Mouse (Mus musculus): ENCODE results near the gene Brd9. TPM values are rescaled to one million over a fixed set of nuclear protein-coding genes. Genes with fewer than 3 reads are reported as not detected.

The Brd9 gene
- total and polyA plus RNA-seq, 2 experiments from 2014 or later = 84.1 to 90.5 TPM

DNA sequence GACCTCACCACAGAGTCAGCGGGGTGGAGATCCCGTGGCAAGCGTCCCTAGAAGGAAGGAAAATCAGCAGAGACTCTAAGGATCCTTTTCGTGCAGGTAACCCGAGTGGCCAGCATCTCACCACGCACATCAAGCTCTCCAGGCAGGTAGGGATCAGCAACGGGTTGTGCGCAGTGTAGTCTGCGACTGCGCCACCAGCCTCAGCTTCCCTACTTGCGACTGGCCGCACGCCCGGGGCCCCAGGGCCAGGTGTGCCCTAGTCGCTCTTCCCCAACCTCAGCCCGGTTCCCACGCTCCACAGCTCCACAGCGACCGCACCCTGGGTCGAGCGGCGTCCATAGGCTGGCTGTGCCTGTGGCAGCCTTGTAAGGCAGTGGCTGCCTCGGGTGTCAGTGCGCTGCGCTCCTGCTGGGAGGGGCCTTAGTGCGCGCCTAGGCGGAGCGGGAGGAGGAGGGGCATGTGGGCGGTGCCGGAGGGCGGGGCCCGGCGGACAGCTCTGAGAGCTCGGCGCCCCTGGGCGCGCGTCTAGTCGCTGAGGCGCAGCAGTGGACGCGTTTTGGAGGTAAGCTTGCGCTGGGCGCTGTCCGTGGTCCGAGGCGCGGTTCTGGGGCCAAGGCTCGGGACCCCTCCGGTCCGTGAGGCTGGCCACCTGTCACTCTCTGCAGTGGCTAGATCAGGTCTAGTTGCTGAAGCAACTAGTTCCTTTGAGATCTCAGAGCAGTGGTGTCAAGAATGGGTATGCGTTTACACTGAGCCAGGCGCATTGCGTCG is 71.5 kb downstream of the Brd9 start, which contains the start of gene Tppp:
Gene Tppp, plus strand, starts transcription at position 460 of the 771 bp plus-strand sequence.
- Histone ChIP-seq H3K9ac (replicated peaks; ENCODE audit: low read length, poor library complexity, severe bottlenecking) (peak within 1 kb of the TSS; percentile 83), H3K4me2 (ENCODE audit: low read depth, low read length, poor library complexity, severe bottlenecking) (peak within 1 kb of the TSS; percentile 73), H3K4me3 (ENCODE audit: low read depth, low read length) (peak within 1 kb of the TSS; percentile 67), H3K9me3 (ENCODE audit: low read length) (no peaks in the 10 kb centered on the region), H3K27me3 (ENCODE audit: insufficient read depth, low read length) (no peaks in the 10 kb centered on the region), H3K36me3 (ENCODE audit: insufficient read depth, low read length) (no peaks in the 10 kb centered on the region), H3K27ac (ENCODE audit: low read depth, low read length) (peak within 1 kb of the TSS; percentile 89), H3K4me1 (ENCODE audit: insufficient read depth, low read length) (peaks cover 9% of the 10 kb centered on the region; the same call in 1 of the 2 replicates)
- no peak; the same call in 1 of the 2 replicates for TF ChIP-seq CTCF (IDR thresholded peaks at IDR 0.05)
- DNase-seq (ENCODE audit: low spot score) = peak; percentile 90
- WGBS = under 1% methylated on average over 54 of the region's 56 CpGs
- ATAC-seq (ENCODE audit: low FRiP score) = peak; percentile 87

DNA sequence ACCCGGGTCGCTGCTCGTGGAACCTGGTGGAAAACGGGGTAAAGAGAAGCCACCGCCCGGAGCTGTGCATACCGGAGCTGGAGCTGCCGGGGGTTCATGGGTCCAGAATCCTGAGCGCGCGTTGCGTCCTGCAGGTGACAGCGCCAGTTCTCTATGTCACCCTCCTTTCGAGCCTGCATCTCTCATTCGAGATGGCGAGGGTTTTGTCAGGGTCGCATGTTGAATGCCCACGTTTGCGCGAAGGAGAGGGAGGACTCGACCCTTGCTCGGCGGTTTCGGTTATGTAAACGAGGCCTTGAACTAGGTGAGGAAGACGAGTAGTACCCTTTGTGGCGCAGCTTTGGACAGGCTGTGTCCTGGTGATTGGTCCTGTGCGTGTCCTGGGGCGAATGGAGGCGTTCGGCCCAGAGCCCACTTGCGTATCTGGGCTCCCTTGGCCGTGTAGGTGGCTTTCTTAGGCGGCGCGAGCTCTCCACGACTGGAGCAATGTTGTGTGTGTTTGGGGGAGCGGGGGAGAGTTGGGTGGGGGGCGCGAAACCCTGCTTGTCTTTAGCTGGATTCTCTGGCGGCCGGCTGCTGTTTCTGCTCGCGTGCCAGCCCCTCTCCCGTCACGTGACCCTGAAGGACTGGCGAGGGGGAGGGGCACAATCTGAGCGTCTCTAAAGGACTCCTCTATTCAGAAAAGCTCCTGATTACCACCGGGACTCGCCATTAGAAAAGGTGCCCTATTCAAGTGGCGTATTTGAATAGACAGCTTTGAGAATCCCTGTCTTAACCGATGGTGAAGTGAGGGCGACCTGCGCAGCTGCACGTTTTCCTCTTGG is 72.4 kb downstream of the Brd9 start:
- peak overlapping the region; percentile 83 for H3K9ac ChIP-seq (replicated peaks; ENCODE audit: low read length, poor library complexity, severe bottlenecking)
- H3K9me3 ChIP-seq (ENCODE audit: low read length) = no peaks in the 10 kb centered on the region
- peak overlapping the region; percentile 89 for H3K27ac ChIP-seq (ENCODE audit: low read depth, low read length)
- no peak for TF ChIP-seq CTCF (IDR thresholded peaks at IDR 0.05)
- under 1% methylated on average over 55 of the region's 55 CpGs for WGBS
- H3K4me2 ChIP-seq (ENCODE audit: low read depth, low read length, poor library complexity, severe bottlenecking) = peak overlapping the region; percentile 73
- H3K4me1 ChIP-seq (ENCODE audit: insufficient read depth, low read length) = peaks cover 9% of the 10 kb centered on the region; the same call in 1 of the 2 replicates
- H3K36me3 ChIP-seq (ENCODE audit: insufficient read depth, low read length) = no peaks in the 10 kb centered on the region
- H3K4me3 ChIP-seq (ENCODE audit: low read depth, low read length) = peak overlapping the region; percentile 67
- H3K27me3 ChIP-seq (ENCODE audit: insufficient read depth, low read length) = no peaks in the 10 kb centered on the region
- DNase-seq (ENCODE audit: low spot score) = peak; percentile 86
- ATAC-seq (ENCODE audit: low FRiP score) = peak; percentile 70

Small RNA genes within 50 kb of the gene (microRNA-seq; reads per million reads assigned to microRNA genes)
- gene Gm25197 (ENCODE audit: borderline number of aligned reads) = not detected

Other genes starting within 250 kb of the Brd9 start
- gene Slc6a19, start 232.9 kb upstream of the Brd9 start, total RNA-seq (2014; rRNA removed) = 0.33 and 0.49 TPM in 2 replicates
- gene Slc6a19, start 232.9 kb upstream of the Brd9 start, polyA plus RNA-seq (2015; fragmentation: Nextera tagmentation; extraction: Ambion mirVana) = 0.53 and 0.79 TPM in 2 replicates
- gene Slc12a7, start 204.7 kb upstream of the Brd9 start, total RNA-seq (2014; rRNA removed) = 8.9 and 9.3 TPM in 2 replicates
- gene Slc12a7, start 204.7 kb upstream of the Brd9 start, polyA plus RNA-seq (2015; fragmentation: Nextera tagmentation; extraction: Ambion mirVana) = 4.1 and 4.7 TPM in 2 replicates
- gene Nkd2, start 90.2 kb upstream of the Brd9 start, total RNA-seq (2014; rRNA removed) = 31.5 and 32.6 TPM in 2 replicates
- gene Nkd2, start 90.2 kb upstream of the Brd9 start, polyA plus RNA-seq (2015; fragmentation: Nextera tagmentation; extraction: Ambion mirVana) = 18.8 and 20.1 TPM in 2 replicates
- 2.5 and 5.5 TPM in 2 replicates for gene Trip13, start within 50 bp of the Brd9 start, total RNA-seq (2014; rRNA removed)
- 8.2 and 9.5 TPM in 2 replicates for gene Trip13, start within 50 bp of the Brd9 start, polyA plus RNA-seq (2015; fragmentation: Nextera tagmentation; extraction: Ambion mirVana)
- gene Zdhhc11, start 26.0 kb downstream of the Brd9 start, total RNA-seq (2014; rRNA removed) = not detected in 2 replicates
- not detected in 2 replicates for gene Zdhhc11, start 26.0 kb downstream of the Brd9 start, polyA plus RNA-seq (2015; fragmentation: Nextera tagmentation; extraction: Ambion mirVana)
- gene Tppp, start 71.6 kb downstream of the Brd9 start, total RNA-seq (2014; rRNA removed) = 34.5 and 35.9 TPM in 2 replicates
- 8.3 and 9.8 TPM in 2 replicates for gene Tppp, start 71.6 kb downstream of the Brd9 start, polyA plus RNA-seq (2015; fragmentation: Nextera tagmentation; extraction: Ambion mirVana)
- 3.2 and 8.1 TPM in 2 replicates for gene Cep72, start 124.5 kb downstream of the Brd9 start, total RNA-seq (2014; rRNA removed)
- gene Cep72, start 124.5 kb downstream of the Brd9 start, polyA plus RNA-seq (2015; fragmentation: Nextera tagmentation; extraction: Ambion mirVana) = 5.1 and 6.1 TPM in 2 replicates
- gene Slc9a3, start 183.6 kb downstream of the Brd9 start, total RNA-seq (2014; rRNA removed) = 0.49 and 1.4 TPM in 2 replicates
- gene Slc9a3, start 183.6 kb downstream of the Brd9 start, polyA plus RNA-seq (2015; fragmentation: Nextera tagmentation; extraction: Ambion mirVana) = 1.0 and 1.1 TPM in 2 replicates

Measured in midbrain, postnatal 0 days (tissue).